Mouse (Mus musculus) heart, postnatal 0 days (tissue): ENCODE data around the gene Acoxl. TPM values are rescaled to one million over a fixed set of nuclear protein-coding genes. Genes with fewer than 3 reads are reported as not detected.
A peak's percentile ranks its signal among the peaks of the same experiment; 100 is the strongest.

Experiments
- ATAC-seq: fragments of 200-750 bp; cut with Nextera tagmentation; 2 replicates; pipeline ENCODE4 v1.8.0; 2017; ENCODE audit warnings: low read depth, moderate number of reproducible peaks, moderate library complexity; ENCODE audit not compliant: insufficient read depth
- DNase-seq: peaks from one replicate; pipeline ENCODE4 v3.0.0-alpha.2; 2016; ENCODE audit warnings: low spot score
- H3K27ac ChIP-seq: fragments of 300-500 bp; sonication (generic); 2 replicates; pipeline ENCODE4 v1.5.1; 2014; ENCODE audit warnings: low read depth, mild to moderate bottlenecking
- H3K27me3 ChIP-seq: fragments of 300-500 bp; sonication (generic); 2 replicates; pipeline ENCODE4 v1.6.1; 2014; ENCODE audit warnings: low read length, mixed read lengths; ENCODE audit not compliant: control insufficient read depth, insufficient read depth
- H3K36me3 ChIP-seq: fragments of 300-500 bp; sonication (generic); replicated peaks from 2 replicates; pipeline ENCODE4 v1.6.1; 2014; ENCODE audit warnings: low read length, mixed read lengths; ENCODE audit not compliant: control insufficient read depth, insufficient read depth
- H3K4me1 ChIP-seq: fragments of 300-500 bp; sonication (generic); 2 replicates; pipeline ENCODE4 v1.6.1; 2014; ENCODE audit warnings: antibody characterized with exemption; ENCODE audit not compliant: control insufficient read depth, insufficient read depth
- H3K4me2 ChIP-seq: fragments of 300-500 bp; sonication (generic); 2 replicates; pipeline ENCODE4 v1.6.1; 2014; ENCODE audit warnings: low read depth, mild to moderate bottlenecking, low read length, moderate library complexity
- H3K4me3 ChIP-seq: fragments of 300-500 bp; sonication (generic); 2 replicates; pipeline ENCODE4 v1.5.1; 2014; ENCODE audit warnings: low read depth, low read length
- H3K9ac ChIP-seq: fragments of 300-500 bp; sonication (generic); replicated peaks from 2 replicates; pipeline ENCODE4 v1.6.1; 2014; ENCODE audit warnings: low read depth, low read length, mixed read lengths
- H3K9me3 ChIP-seq: fragments of 300-500 bp; sonication (generic); replicated peaks from 2 replicates; pipeline ENCODE4 v1.6.1; 2016; ENCODE audit warnings: low read length; ENCODE audit not compliant: control insufficient read depth
- CTCF ChIP-seq: IDR thresholded peaks from 2 replicates; pipeline ENCODE4 v1.5.1; 2016; ENCODE audit warnings: antibody characterized with exemption, control low read depth, low read depth
- EP300 ChIP-seq: IDR thresholded peaks from 2 replicates; pipeline ENCODE4 v1.6.1; 2016; ENCODE audit warnings: antibody characterized with exemption, low read depth
- WGBS: fragments of 180-500 bp; shearing (Covaris S2); extraction: QIAGEN DNeasy Blood & Tissue Kit; methylation state at CpG from one replicate; pipeline ENCODE4 v1.1.7; 2014; 5-methylcytosine and 5-hydroxymethylcytosine counted together
- polyA plus RNA-seq: library from polyadenylated mRNA; unstranded; fragments of >200 nt; fragmentation: Nextera tagmentation; extraction: Ambion mirVana; gene quantifications from 2 replicates; pipeline ENCODE4 v1.2.1, GENCODE M21; 2015
- total RNA-seq: library from RNA; depleted of rRNA; stranded (reverse); fragments of >200 nt; gene quantifications from 2 replicates; pipeline ENCODE4 v1.2.3, GENCODE M21; 2014; ENCODE audit warnings: low replicate concordance

Gene Acoxl
- total and polyA plus RNA-seq, 2 experiments from 2014 or later, result 0.37 TPM; not detected in 1

DNA sequence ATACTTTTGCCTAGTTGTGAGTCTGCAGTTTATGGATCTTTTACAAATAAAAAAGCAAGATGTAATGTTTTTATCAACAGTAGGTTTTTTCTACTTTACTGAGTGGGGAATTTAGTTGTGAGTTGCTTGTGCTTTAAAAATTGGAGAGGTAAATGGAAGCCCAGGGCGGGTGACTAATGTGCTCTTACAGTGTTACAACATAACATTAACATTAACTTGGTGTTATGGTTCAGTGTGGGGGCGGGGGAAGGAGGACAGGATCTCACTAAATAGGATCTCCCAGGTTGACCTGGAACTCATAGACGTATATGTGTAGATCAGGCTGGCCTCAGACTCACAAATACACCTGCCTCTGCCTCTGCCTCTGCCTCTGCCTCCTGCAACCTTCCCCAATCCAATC lies 306.8 kb downstream of the Acoxl start:
- Histone ChIP-seq H3K9me3 (no peaks in the 10 kb centered on the region), H3K27me3 (no peaks in the 10 kb centered on the region), H3K4me2 (no peak overlapping the region), H3K36me3 (peaks cover 51% of the 10 kb centered on the region), H3K27ac (no peak overlapping the region), H3K4me3 (no peak overlapping the region), H3K4me1 (peaks cover 21% of the 10 kb centered on the region), H3K9ac (no peak overlapping the region)
- no peak for DNase-seq
- 85% methylated on average over 3 of the region's 3 CpGs for WGBS
- TF ChIP-seq CTCF (no peak), EP300 (no peak)
- ATAC-seq, result no peak

DNA sequence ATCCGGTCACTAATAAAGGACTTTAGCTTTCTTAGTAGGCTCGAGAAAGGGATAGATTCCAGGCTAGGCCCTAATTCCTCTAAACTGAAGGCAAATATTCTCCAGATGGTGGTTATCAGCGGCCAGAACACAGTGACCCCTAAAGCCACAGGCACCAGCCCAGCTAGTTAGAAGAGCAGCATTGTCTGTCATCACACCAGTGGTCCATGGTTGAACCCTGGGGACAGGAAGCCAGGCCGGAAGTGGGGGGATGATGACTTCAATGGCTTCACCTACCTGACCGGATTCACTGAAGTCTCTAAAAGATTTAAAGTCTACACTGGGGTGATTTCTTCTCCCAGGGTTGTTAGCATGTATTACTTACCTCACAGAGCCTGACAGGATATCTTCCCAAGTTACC lies 310.9 kb downstream of the Acoxl start:
- Histone ChIP-seq H3K4me1 (peaks cover 23% of the 10 kb centered on the region), H3K4me2 (no peak overlapping the region), H3K4me3 (no peak overlapping the region), H3K36me3 (peaks cover 57% of the 10 kb centered on the region), H3K27ac (no peak overlapping the region), H3K27me3 (no peaks in the 10 kb centered on the region), H3K9me3 (no peaks in the 10 kb centered on the region), H3K9ac (no peak overlapping the region)
- ATAC-seq (no peak), DNase-seq (no peak)
- 74% methylated on average over 5 of the region's 5 CpGs for WGBS
- no peak for TF ChIP-seq CTCF
- no peak for TF ChIP-seq EP300

DNA sequence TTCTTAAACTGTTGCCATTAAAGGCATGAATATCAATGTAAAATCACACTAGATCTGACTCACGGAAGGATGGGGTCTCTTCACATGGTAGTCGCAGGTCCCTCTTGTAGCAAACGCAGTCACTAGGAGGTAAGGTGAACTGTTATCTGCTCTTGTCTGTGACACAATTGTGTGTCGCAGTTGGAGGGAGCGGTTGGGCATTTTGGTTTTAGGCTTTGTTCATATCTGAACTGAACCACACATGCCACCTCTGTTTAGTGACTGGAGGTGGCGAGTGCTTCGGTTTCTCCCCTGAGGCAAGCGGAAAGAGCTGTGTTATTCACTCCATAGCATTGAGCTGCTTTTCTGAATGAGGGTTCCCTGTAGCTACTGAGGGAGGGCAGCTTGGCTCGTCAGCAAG lies 313.5 kb downstream of the Acoxl start:
- H3K4me2 ChIP-seq, result no peak overlapping the region
- no peaks in the 10 kb centered on the region for H3K9me3 ChIP-seq
- H3K4me3 ChIP-seq, result no peak overlapping the region
- H3K27me3 ChIP-seq, result no peaks in the 10 kb centered on the region
- no peak overlapping the region; the same call in 1 of the 2 replicates for H3K27ac ChIP-seq
- no peak for ATAC-seq
- DNase-seq, result no peak
- H3K9ac ChIP-seq, result peak overlapping the region; percentile 17; the same call in 1 of the 2 replicates
- TF ChIP-seq CTCF (no peak), EP300 (no peak)
- H3K4me1 ChIP-seq, result peaks cover 47% of the 10 kb centered on the region
- peaks cover 52% of the 10 kb centered on the region for H3K36me3 ChIP-seq
- whole genome bisulfite sequencing, result 81% methylated on average over 9 of the region's 9 CpGs

DNA sequence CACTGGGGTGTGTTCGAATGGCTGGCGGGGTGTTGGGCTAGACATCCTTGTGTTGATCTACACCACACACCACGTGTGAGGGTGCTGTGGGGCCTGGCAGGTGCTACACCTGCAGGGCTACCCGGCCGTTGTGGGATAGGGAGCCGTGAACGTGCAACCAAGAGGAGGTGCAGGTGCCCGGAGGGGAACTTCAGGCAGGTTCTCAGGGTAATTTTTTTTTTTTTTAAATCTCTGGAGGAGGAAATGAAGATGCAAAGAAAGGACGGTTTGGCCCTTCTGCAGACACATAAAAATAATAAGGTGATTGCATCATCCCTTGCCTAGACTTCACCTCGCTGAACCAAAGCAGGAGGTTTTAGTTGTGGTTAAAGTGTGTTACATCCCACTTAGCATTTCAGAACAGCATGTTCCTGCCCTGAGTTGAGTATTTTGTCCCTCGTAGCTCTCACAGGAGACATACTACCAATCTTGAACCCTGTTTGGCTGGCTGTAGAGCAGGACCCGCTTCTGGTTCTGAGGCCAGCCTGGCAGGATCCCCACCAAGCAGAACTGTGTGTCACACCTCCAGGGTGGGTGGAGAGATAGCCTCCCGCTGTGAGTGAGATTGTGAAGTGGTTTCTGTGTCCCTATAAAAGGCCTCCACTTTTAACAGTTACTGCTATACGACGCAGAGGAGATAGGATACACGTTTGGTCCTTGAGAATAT lies 314.3 kb downstream of the Acoxl start:
- Histone ChIP-seq H3K27ac (peak overlapping the region; percentile 74), H3K4me1 (peaks cover 49% of the 10 kb centered on the region), H3K9me3 (no peaks in the 10 kb centered on the region), H3K9ac (peak overlapping the region; percentile 17; the same call in 1 of the 2 replicates), H3K4me2 (no peak overlapping the region), H3K4me3 (no peak overlapping the region), H3K36me3 (peaks cover 46% of the 10 kb centered on the region), H3K27me3 (no peaks in the 10 kb centered on the region)
- peak; percentile 73 for DNase-seq
- peak; percentile 51 for ATAC-seq
- 58% methylated on average over 16 of the region's 16 CpGs for WGBS
- TF ChIP-seq CTCF (no peak), EP300 (0 out of 2 replicates have a peak, but pooled peaks have one; percentile 34)

DNA sequence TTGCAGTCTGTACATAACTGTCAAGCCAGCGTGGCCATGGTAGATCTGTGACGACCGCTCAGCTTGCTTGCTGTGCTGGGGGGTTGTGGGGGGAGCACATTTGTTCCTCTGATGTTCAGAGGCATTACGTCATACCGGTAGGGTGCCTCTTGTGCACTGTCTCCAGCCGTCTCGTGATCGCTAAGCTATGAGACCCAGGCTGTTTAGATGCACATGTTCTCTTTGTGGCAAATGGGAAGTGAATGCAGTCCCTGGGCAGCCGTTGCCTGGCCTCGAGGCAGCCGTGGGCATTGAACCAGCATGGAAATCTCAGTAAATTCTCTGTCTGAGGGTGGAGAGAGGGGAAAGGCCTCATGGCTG lies 314.9 kb downstream of the Acoxl start:
- H3K27ac ChIP-seq, result peak overlapping the region; percentile 74
- no peaks in the 10 kb centered on the region for H3K9me3 ChIP-seq
- DNase-seq (no peak), ATAC-seq (peak; percentile 50)
- TF ChIP-seq EP300, result no peak
- TF ChIP-seq CTCF, result no peak
- peaks cover 49% of the 10 kb centered on the region for H3K4me1 ChIP-seq
- no peak overlapping the region for H3K4me3 ChIP-seq
- H3K9ac ChIP-seq, result no peak overlapping the region; the same call in 1 of the 2 replicates
- H3K36me3 ChIP-seq, result peaks cover 44% of the 10 kb centered on the region
- 33% methylated on average over 11 of the region's 11 CpGs for WGBS
- H3K4me2 ChIP-seq, result 0 out of 2 replicates have a peak overlapping the region, but pooled peaks have one; percentile 8
- no peaks in the 10 kb centered on the region for H3K27me3 ChIP-seq
